Mouse (Mus musculus) A20 (cell line): Measurements from ENCODE around the gene Wdr45.
"Not testable (repeated sequence)": the region's sequence is repeated elsewhere in the genome, so short reads cannot be mapped to it uniquely, and the experiment has no call there.

Source experiments
- DNase-seq: peaks from one replicate; pipeline ENCODE4 v3.0.0-alpha.2; 2011; ENCODE audit warnings: low read depth, low spot score

The Wdr45 gene

GRCm38 (mm10) chrX:7714135-7714899, at the start of gene Wdr45:
Wdr45 (plus strand) TSS chrX:7714333.
- DNase-seq = peak; percentile 93

- DNase-seq = no peak
These were observed 49.3 kb upstream of the Wdr45 start for GRCm38 (mm10) chrX:7664791-7665190.

GRCm38 (mm10) chrX:7665739-7666502, 48.2 kb upstream of the Wdr45 start:
- no peak for DNase-seq

GRCm38 (mm10) chrX:7670390-7670881, 43.7 kb upstream of the Wdr45 start:
- peak; percentile 90 for DNase-seq

GRCm38 (mm10) chrX:7670921-7671623, 43.1 kb upstream of the Wdr45 start, which contains the start of gene Plp2:
Plp2 (minus strand) TSS chrX:7671390.
- DNase-seq = peak; percentile 75

GRCm38 (mm10) chrX:7672739-7673138, 41.4 kb upstream of the Wdr45 start:
- no peak for DNase-seq

GRCm38 (mm10) chrX:7673578-7674281, 40.4 kb upstream of the Wdr45 start:
- peak; percentile 53 for DNase-seq

- DNase-seq = no peak
These were observed 39.7 kb upstream of the Wdr45 start for GRCm38 (mm10) chrX:7674284-7675000.

- DNase-seq = no peak
These were observed 39.1 kb upstream of the Wdr45 start for GRCm38 (mm10) chrX:7675001-7675380.

- DNase-seq = no peak
These were observed 35.1 kb upstream of the Wdr45 start for GRCm38 (mm10) chrX:7678986-7679385.

- peak; percentile 91 for DNase-seq
These were observed 34.6 kb upstream of the Wdr45 start for GRCm38 (mm10) chrX:7679405-7680056.

- no peak for DNase-seq
These were observed 34.1 kb upstream of the Wdr45 start for GRCm38 (mm10) chrX:7680057-7680412.

GRCm38 (mm10) chrX:7680864-7681263, 33.3 kb upstream of the Wdr45 start, which contains the start of gene Magix:
Magix (minus strand) TSS chrX:7681251.
- no peak for DNase-seq

- no peak for DNase-seq
These were observed 25.8 kb upstream of the Wdr45 start for GRCm38 (mm10) chrX:7688321-7688720.

GRCm38 (mm10) chrX:7690486-7690885, 23.6 kb upstream of the Wdr45 start:
- no peak for DNase-seq

- DNase-seq = peak; percentile 52
These were observed 21.3 kb upstream of the Wdr45 start for GRCm38 (mm10) chrX:7692862-7693261.

GRCm38 (mm10) chrX:7696520-7696919, 17.6 kb upstream of the Wdr45 start:
- DNase-seq = no peak

- DNase-seq = peak; percentile 88
These were observed 17.2 kb upstream of the Wdr45 start, which contains the start of gene Gpkow for GRCm38 (mm10) chrX:7696954-7697381. Gpkow (plus strand) TSS chrX:7697131.

GRCm38 (mm10) chrX:7713764-7714134, 384 bp upstream of the Wdr45 start:
- DNase-seq = not testable (repeated sequence)

- peak; percentile 48 for DNase-seq
These were observed 1.9 kb downstream of the Wdr45 start for GRCm38 (mm10) chrX:7716058-7716457.
